ENCODE assay signal across 7 mouse cellular contexts in the genomic region with DNA sequence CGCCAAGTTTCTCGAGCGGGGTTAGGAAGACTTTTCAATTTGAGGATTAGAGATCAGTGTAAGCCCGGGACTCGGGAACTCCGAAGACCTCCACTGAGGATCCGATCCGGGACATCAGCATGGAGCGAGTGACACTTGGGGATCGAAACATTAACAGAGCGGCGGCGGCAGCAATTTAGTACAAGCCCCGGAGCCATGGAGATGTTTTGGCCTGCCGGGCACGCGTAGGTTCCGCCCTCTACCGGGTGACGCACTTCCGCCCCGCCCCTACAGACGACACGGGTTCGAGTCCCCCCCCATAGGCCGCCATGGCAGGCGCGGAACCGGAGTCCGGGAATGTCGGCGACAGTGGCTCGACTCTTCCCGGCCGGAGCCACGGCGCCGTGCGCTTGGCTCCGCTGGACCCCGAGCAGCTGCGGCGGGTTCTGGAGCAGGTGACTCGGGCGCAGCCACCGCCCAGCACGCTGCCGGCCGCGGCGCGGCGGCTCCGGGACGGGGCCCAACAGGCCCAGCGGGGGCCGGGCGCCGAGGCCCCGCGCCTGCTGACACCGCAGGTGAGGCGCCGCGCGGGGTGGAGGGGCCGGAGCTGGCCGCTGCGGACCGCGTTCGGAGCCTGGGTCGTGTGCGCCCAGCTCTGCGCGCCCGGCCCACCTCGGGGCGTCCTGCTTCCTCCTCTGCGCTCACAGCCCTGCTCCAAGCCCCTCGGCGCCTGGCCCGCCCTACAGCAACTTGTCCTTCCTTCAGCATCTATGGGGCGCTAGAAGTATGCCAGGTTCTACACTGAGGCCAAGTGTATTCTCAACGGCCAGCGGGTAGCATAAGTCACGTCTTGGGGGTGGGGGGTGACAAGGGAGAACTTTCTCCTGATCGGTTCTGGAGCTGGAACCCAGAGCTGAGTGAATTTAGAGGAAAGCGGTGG. TPM values are rescaled to one million over a fixed set of nuclear protein-coding genes. Genes with fewer than 3 reads are reported as not detected.
A peak's percentile ranks its signal among the peaks of the same experiment; 100 is the strongest.
DNase-seq lines count a peak whose midpoint lies in the region; ATAC-seq and TF ChIP-seq lines count a peak whose summit lies in the region.

A gene (plus strand): TSS at position 244 of the 919 bp plus-strand sequence.

- DNase-seq in adrenal gland, postnatal 14 days, result peak; percentile 93
- DNase-seq in heart, adult 18-20 months, result peak; percentile 89 to 93
- peak; percentile 92 for DNase-seq in kidney, adult 2 months
- peak; percentile 88 for DNase-seq in midbrain, embryonic 14.5 days
- peak; percentile 63 to 75 for DNase-seq in spleen, adult 18-20 months

- H3K4me2 ChIP-seq in embryonic facial prominence, embryonic 12.5 days (replicated peaks), result peak within 1 kb of the TSS; percentile 79
- peak within 1 kb of the TSS; percentile 75 for H3K4me2 ChIP-seq in limb, embryonic 12.5 days
- H3K4me2 ChIP-seq in midbrain, embryonic 14.5 days (ENCODE audit: low read length), result peak within 1 kb of the TSS; percentile 73

- H3K36me3 ChIP-seq in embryonic facial prominence, embryonic 12.5 days, result peaks cover 7% of the 10 kb centered on the region
- no peaks in the 10 kb centered on the region for H3K36me3 ChIP-seq in kidney, adult 2 months (ENCODE audit: control insufficient read depth, insufficient read depth, low read length)
- peaks cover 4% of the 10 kb centered on the region for H3K36me3 ChIP-seq in limb, embryonic 12.5 days
- H3K36me3 ChIP-seq in midbrain, embryonic 14.5 days (ENCODE audit: control insufficient read depth, insufficient read depth, low read length), result no peaks in the 10 kb centered on the region; the same call in 1 of the 2 replicates

- no peaks in the 10 kb centered on the region for H3K9me3 ChIP-seq in embryonic facial prominence, embryonic 12.5 days
- no peaks in the 10 kb centered on the region for H3K9me3 ChIP-seq in limb, embryonic 12.5 days
- H3K9me3 ChIP-seq in midbrain, embryonic 14.5 days (ENCODE audit: control insufficient read depth, low read length), result no peaks in the 10 kb centered on the region

- WGBS in embryonic facial prominence, embryonic 12.5 days, result under 1% methylated on average over 81 of the region's 89 CpGs
- WGBS in kidney, adult 2 months, result under 1% methylated on average over 84 of the region's 89 CpGs
- under 1% methylated on average over 88 of the region's 89 CpGs for WGBS in limb, embryonic 12.5 days
- WGBS in midbrain, embryonic 14.5 days, result under 1% methylated on average over 89 of the region's 89 CpGs

- ATAC-seq in embryonic facial prominence, embryonic 12.5 days (ENCODE audit: insufficient number of reproducible peaks, insufficient read depth, low FRiP score, low TSS enrichment), result peak; percentile 48
- peak; percentile 77 for ATAC-seq in limb, embryonic 12.5 days (ENCODE audit: insufficient number of reproducible peaks, insufficient read depth, low FRiP score, low TSS enrichment, low read depth)
- ATAC-seq in midbrain, embryonic 14.5 days (ENCODE audit: low FRiP score, low TSS enrichment), result peak; percentile 86

- TF ChIP-seq CTCF in kidney, adult 2 months (conservative IDR thresholded peaks at IDR 0.05; ENCODE audit: insufficient read depth, insufficient read length, low read depth, low read length), result no peak

- peak within 1 kb of the TSS; percentile 80 for H3K27ac ChIP-seq in embryonic facial prominence, embryonic 12.5 days
- H3K27ac ChIP-seq in kidney, adult 2 months (ENCODE audit: insufficient read depth, low read depth, low read length), result peak within 1 kb of the TSS; percentile 80
- H3K27ac ChIP-seq in limb, embryonic 12.5 days, result peak within 1 kb of the TSS; percentile 74
- H3K27ac ChIP-seq in midbrain, embryonic 14.5 days (replicated peaks; ENCODE audit: low read depth, low read length), result peak within 1 kb of the TSS; percentile 61

- 0 out of 2 replicates have a peak, but pooled peaks cover 6% of the 10 kb centered on the region for H3K27me3 ChIP-seq in embryonic facial prominence, embryonic 12.5 days
- no peaks in the 10 kb centered on the region for H3K27me3 ChIP-seq in kidney, adult 2 months (replicated peaks; ENCODE audit: control insufficient read depth, insufficient read depth, low read length)
- peaks cover 19% of the 10 kb centered on the region for H3K27me3 ChIP-seq in limb, embryonic 12.5 days
- H3K27me3 ChIP-seq in midbrain, embryonic 14.5 days (ENCODE audit: control insufficient read depth, insufficient read depth, low read length), result peaks cover 12% of the 10 kb centered on the region

- H3K4me3 ChIP-seq in embryonic facial prominence, embryonic 12.5 days, result peak within 1 kb of the TSS; percentile 93
- H3K4me3 ChIP-seq in kidney, adult 2 months (ENCODE audit: insufficient read depth, low read depth, low read length), result peak within 1 kb of the TSS; percentile 87
- H3K4me3 ChIP-seq in limb, embryonic 12.5 days (replicated peaks), result peak within 1 kb of the TSS; percentile 97
- peak within 1 kb of the TSS; percentile 79 for H3K4me3 ChIP-seq in midbrain, embryonic 14.5 days (replicated peaks; ENCODE audit: low read depth, low read length)

- peak within 1 kb of the TSS; percentile 95 for H3K9ac ChIP-seq in embryonic facial prominence, embryonic 12.5 days
- H3K9ac ChIP-seq in limb, embryonic 12.5 days (replicated peaks), result peak within 1 kb of the TSS; percentile 96
- peak within 1 kb of the TSS; percentile 90 for H3K9ac ChIP-seq in midbrain, embryonic 14.5 days (replicated peaks; ENCODE audit: low read length)

- peaks cover 13% of the 10 kb centered on the region for H3K4me1 ChIP-seq in embryonic facial prominence, embryonic 12.5 days
- H3K4me1 ChIP-seq in kidney, adult 2 months (ENCODE audit: control insufficient read depth, insufficient read depth, low read length), result peaks cover 8% of the 10 kb centered on the region; the same call in 1 of the 2 replicates
- H3K4me1 ChIP-seq in limb, embryonic 12.5 days (replicated peaks), result peaks cover 16% of the 10 kb centered on the region
- peaks cover 12% of the 10 kb centered on the region; the same call in 1 of the 2 replicates for H3K4me1 ChIP-seq in midbrain, embryonic 14.5 days (ENCODE audit: control insufficient read depth, insufficient read depth, low read length)

- peak; percentile 22 for TF ChIP-seq POLR2A in kidney, adult 2 months (IDR thresholded peaks at IDR 0.05; ENCODE audit: low read depth, low read length)

RNA-seq across cellular contexts. Expression of the gene that starts here (rescaled TPM):
- 13.5 and 15.1 TPM in 2 replicates for total RNA-seq in adrenal gland, postnatal 14 days (2021)
- 8.9 and 9.0 TPM in 2 replicates for polyA plus RNA-seq in embryonic facial prominence, embryonic 12.5 days (2016; fragmentation: Nextera tagmentation; extraction: Ambion mirVana)
- 10 to 100 TPM; 10.3 to 11.4 TPM for total RNA-seq in heart, adult 18-20 months (2021)
- 6.9 and 9.0 TPM in 2 replicates for polyA plus RNA-seq in kidney, adult 2 months (2012; rRNA removed)
- 8.2 and 8.6 TPM in 2 replicates for polyA plus RNA-seq in limb, embryonic 12.5 days (2016; fragmentation: Nextera tagmentation; extraction: Ambion mirVana)
- polyA plus RNA-seq in midbrain, embryonic 14.5 days (2014; fragmentation: Nextera tagmentation; extraction: Ambion mirVana), result 2.0 and 3.1 TPM in 2 replicates

Comparison
In these comparisons a context has a peak if more than half of its experiments do, and no peak if none do; other contexts are left out.
1. Peak in every context shown above with its lines: DNase-seq, ATAC-seq, H3K4me3 ChIP-seq and H3K27ac ChIP-seq.